Mouse (Mus musculus): ENCODE measurements around the gene Myadm. TPM values are rescaled to one million over a fixed set of nuclear protein-coding genes. Genes with fewer than 3 reads are reported as not detected.

The Myadm gene
- total RNA-seq, 1 experiment, result 80.8 TPM

DNA sequence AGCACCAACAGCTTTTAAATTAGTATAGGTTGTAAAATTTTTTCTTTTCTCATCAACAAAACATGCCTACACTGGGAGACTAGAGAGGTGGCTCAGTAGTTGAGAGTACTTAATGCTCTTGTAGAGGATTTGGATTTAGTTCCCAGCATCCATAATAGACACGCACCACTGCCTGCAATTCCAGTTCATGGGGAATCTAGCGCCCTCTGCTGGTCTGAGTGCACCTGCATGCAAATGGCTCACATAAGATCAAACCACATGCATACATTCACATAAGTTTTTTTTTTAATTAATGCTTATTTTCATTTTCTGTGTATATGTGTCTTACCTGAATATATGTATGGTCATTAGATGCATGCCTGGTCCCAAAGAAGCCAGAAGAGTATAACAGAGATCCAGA, 26.1 kb upstream of the Myadm start:
- in situ Hi-C loops (cut with MboI; ENCODE audit: low sequenced_read_pairs in 2 of 2, unreplicated experiment in 2 of 2), result no loop called here
- H3K9ac ChIP-seq (ENCODE audit: insufficient read depth, low read depth, low read length, poor library complexity, severe bottlenecking), result no peak overlapping the region
- TF ChIP-seq ZC3H11A (IDR thresholded peaks at IDR 0.05; ENCODE audit: borderline replicate concordance, low read depth, low read length) (peak; percentile 14; the same call in 1 of the 2 replicates), HCFC1 (IDR thresholded peaks at IDR 0.05; ENCODE audit: borderline replicate concordance, insufficient read depth, low read length) (no peak)
- DNase-seq (ENCODE audit: low read depth, low spot score), result peak; percentile 80
- H3K9me3 ChIP-seq (ENCODE audit: control insufficient read depth, insufficient read depth, low read depth, low read length), result no peaks in the 10 kb centered on the region
- H3K36me3 ChIP-seq (ENCODE audit: control insufficient read depth, insufficient read depth, low read length, poor library complexity, severe bottlenecking), result no peaks in the 10 kb centered on the region
- H3K27ac ChIP-seq (ENCODE audit: insufficient read depth, low read depth, low read length, poor library complexity, severe bottlenecking), result no peak overlapping the region
- no peak overlapping the region for H3K4me3 ChIP-seq (ENCODE audit: insufficient read depth in 1 of 2, low read depth in 1 of 2, low read length in 2 of 2, poor library complexity in 1 of 2, severe bottlenecking in 1 of 2)
- peaks cover 5 to 15% of the 10 kb centered on the region in 2 experiments for H3K4me1 ChIP-seq (ENCODE audit: control insufficient read depth in 2 of 2, insufficient read depth in 2 of 2, low read length in 2 of 2, poor library complexity in 1 of 2)

DNA sequence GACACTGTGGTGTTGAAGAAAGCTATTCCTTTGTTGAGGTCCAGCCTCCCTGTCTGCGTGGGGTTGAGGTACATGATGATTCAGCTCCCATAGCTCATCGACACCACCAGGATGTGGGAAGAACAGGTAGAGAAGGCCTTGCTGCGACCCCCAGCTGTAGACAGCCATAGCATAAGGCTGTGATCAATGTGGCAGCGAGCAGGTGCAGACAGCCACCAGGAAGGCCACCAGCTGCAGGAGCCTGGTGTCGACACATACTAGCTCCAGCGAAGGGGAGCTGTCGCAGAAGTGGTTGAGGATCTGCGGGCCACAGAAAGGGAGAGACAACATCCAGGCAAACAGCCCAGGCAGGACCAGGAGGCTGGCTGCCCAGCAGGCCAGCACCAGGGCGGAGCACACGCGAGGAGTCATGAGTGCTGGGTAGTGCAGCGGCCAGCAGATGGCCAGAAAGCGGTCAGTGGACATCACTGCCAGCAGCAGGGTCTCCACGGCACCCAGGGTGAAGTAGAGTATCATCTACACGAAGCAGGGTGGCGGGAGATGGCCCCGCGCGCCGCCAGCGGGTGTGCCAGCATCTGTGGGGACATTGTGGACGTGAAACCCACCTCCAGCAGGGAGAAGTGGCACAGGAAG, 24.4 kb upstream of the Myadm start:
- no peaks in the 10 kb centered on the region for H3K36me3 ChIP-seq (ENCODE audit: control insufficient read depth, insufficient read depth, low read length, poor library complexity, severe bottlenecking)
- in situ Hi-C loops (cut with MboI; ENCODE audit: low sequenced_read_pairs in 2 of 2, unreplicated experiment in 2 of 2), result no loop called here
- peaks cover 7 to 17% of the 10 kb centered on the region in 2 experiments for H3K4me1 ChIP-seq (ENCODE audit: control insufficient read depth in 2 of 2, insufficient read depth in 2 of 2, low read length in 2 of 2, poor library complexity in 1 of 2)
- no peak overlapping the region for H3K27ac ChIP-seq (ENCODE audit: insufficient read depth, low read depth, low read length, poor library complexity, severe bottlenecking)
- H3K9me3 ChIP-seq (ENCODE audit: control insufficient read depth, insufficient read depth, low read depth, low read length), result no peaks in the 10 kb centered on the region
- TF ChIP-seq CHD2 (IDR thresholded peaks at IDR 0.05; ENCODE audit: low read depth, low read length) (no peak), ZC3H11A (IDR thresholded peaks at IDR 0.05; ENCODE audit: borderline replicate concordance, low read depth, low read length) (no peak), MAFK (IDR thresholded peaks at IDR 0.05; ENCODE audit: insufficient read depth, low read depth, low read length) (no peak), ZNF384 (IDR thresholded peaks at IDR 0.05; ENCODE audit: low read depth, low read length) (no peak), HCFC1 (IDR thresholded peaks at IDR 0.05; ENCODE audit: borderline replicate concordance, insufficient read depth, low read length) (no peak)
- H3K4me3 ChIP-seq (ENCODE audit: insufficient read depth in 1 of 2, low read depth in 1 of 2, low read length in 2 of 2, poor library complexity in 1 of 2, severe bottlenecking in 1 of 2), result peak overlapping the region; percentile 62 to 68
- DNase-seq (ENCODE audit: low read depth, low spot score), result no peak
- peak overlapping the region; percentile 56 for H3K9ac ChIP-seq (ENCODE audit: insufficient read depth, low read depth, low read length, poor library complexity, severe bottlenecking)

DNA sequence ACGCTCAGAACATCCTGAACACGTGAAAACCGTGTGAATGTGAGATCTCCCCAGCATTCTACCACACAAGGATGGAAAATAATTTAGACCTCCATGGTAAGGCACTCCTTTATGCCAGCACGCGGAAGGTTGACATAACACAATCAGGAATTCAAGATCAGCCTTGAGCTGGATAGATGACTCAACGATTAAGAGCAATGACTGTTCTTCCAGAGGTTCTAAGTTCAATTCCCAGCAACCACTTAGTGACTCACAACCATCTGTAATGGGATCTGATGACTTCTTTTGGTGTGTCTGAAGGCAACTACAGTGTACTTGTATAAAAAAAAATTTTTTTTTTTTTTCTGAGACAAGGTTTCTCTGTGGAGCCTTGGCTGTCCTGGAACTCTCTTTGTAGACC, 23.6 kb upstream of the Myadm start:
- no peaks in the 10 kb centered on the region for H3K36me3 ChIP-seq (ENCODE audit: control insufficient read depth, insufficient read depth, low read length, poor library complexity, severe bottlenecking)
- H3K9ac ChIP-seq (ENCODE audit: insufficient read depth, low read depth, low read length, poor library complexity, severe bottlenecking), result peak overlapping the region; percentile 56; the same call in 1 of the 2 replicates
- no peak overlapping the region for H3K27ac ChIP-seq (ENCODE audit: insufficient read depth, low read depth, low read length, poor library complexity, severe bottlenecking)
- no peaks in the 10 kb centered on the region for H3K9me3 ChIP-seq (ENCODE audit: control insufficient read depth, insufficient read depth, low read depth, low read length)
- DNase-seq (ENCODE audit: low read depth, low spot score), result no peak
- TF ChIP-seq HCFC1 (IDR thresholded peaks at IDR 0.05; ENCODE audit: borderline replicate concordance, insufficient read depth, low read length) (no peak), ZC3H11A (IDR thresholded peaks at IDR 0.05; ENCODE audit: borderline replicate concordance, low read depth, low read length) (no peak), CHD2 (IDR thresholded peaks at IDR 0.05; ENCODE audit: low read depth, low read length) (no peak), ZNF384 (IDR thresholded peaks at IDR 0.05; ENCODE audit: low read depth, low read length) (no peak), MAFK (IDR thresholded peaks at IDR 0.05; ENCODE audit: insufficient read depth, low read depth, low read length) (no peak)
- in situ Hi-C loops (cut with MboI; ENCODE audit: low sequenced_read_pairs in 2 of 2, unreplicated experiment in 2 of 2), result no loop called here
- H3K4me3 ChIP-seq (ENCODE audit: insufficient read depth in 1 of 2, low read depth in 1 of 2, low read length in 2 of 2, poor library complexity in 1 of 2, severe bottlenecking in 1 of 2), result peak overlapping the region in 1 of 2 experiments; percentile 68; a peak in 2 of 4 replicates
- H3K4me1 ChIP-seq (ENCODE audit: control insufficient read depth in 2 of 2, insufficient read depth in 2 of 2, low read length in 2 of 2, poor library complexity in 1 of 2), result peaks cover 7 to 17% of the 10 kb centered on the region in 2 experiments

DNA sequence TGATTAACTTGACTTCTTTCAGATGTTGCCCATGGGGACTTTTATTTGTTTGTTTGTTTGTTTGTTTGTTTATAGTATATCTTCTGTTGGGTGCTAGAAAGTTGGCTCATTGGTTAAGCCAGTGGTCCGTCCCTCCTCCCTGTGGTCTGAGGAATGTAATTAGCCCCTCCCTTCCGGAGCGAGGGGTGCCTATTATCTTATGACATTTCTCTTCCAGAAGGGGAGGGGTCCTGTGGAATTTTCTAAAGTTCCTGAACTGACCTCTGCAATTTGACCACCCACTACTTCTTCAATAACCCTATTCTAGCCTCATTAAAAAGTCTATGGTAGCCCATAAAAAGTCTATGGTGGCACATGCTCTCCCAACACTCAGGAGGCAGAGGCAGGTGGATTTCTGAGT, 21.6 kb upstream of the Myadm start:
- H3K9me3 ChIP-seq (ENCODE audit: control insufficient read depth, insufficient read depth, low read depth, low read length), result no peaks in the 10 kb centered on the region
- no peak overlapping the region for H3K9ac ChIP-seq (ENCODE audit: insufficient read depth, low read depth, low read length, poor library complexity, severe bottlenecking)
- H3K4me3 ChIP-seq (ENCODE audit: insufficient read depth in 1 of 2, low read depth in 1 of 2, low read length in 2 of 2, poor library complexity in 1 of 2, severe bottlenecking in 1 of 2), result no peak overlapping the region
- no peaks in the 10 kb centered on the region for H3K36me3 ChIP-seq (ENCODE audit: control insufficient read depth, insufficient read depth, low read length, poor library complexity, severe bottlenecking)
- peaks cover 7 to 17% of the 10 kb centered on the region in 2 experiments for H3K4me1 ChIP-seq (ENCODE audit: control insufficient read depth in 2 of 2, insufficient read depth in 2 of 2, low read length in 2 of 2, poor library complexity in 1 of 2)
- no peak for DNase-seq (ENCODE audit: low read depth, low spot score)
- H3K27ac ChIP-seq (ENCODE audit: insufficient read depth, low read depth, low read length, poor library complexity, severe bottlenecking), result peak overlapping the region; percentile 42; the same call in 1 of the 2 replicates
- in situ Hi-C loops (cut with MboI; ENCODE audit: low sequenced_read_pairs in 2 of 2, unreplicated experiment in 2 of 2), result no loop called here
- TF ChIP-seq MAFK (IDR thresholded peaks at IDR 0.05; ENCODE audit: insufficient read depth, low read depth, low read length) (no peak), HCFC1 (IDR thresholded peaks at IDR 0.05; ENCODE audit: borderline replicate concordance, insufficient read depth, low read length) (no peak), ZC3H11A (IDR thresholded peaks at IDR 0.05; ENCODE audit: borderline replicate concordance, low read depth, low read length) (no peak), ZNF384 (IDR thresholded peaks at IDR 0.05; ENCODE audit: low read depth, low read length) (no peak), CHD2 (IDR thresholded peaks at IDR 0.05; ENCODE audit: low read depth, low read length) (no peak)

Data from ES-E14 (cell line).